Mouse (Mus musculus) left cerebral cortex, postnatal 14 days (tissue): ENCODE results near the gene Trim41. TPM values are rescaled to one million over a fixed set of nuclear protein-coding genes. Genes with fewer than 3 reads are reported as not detected.

ENCODE experiments used
- DNase-seq, 2 experiments: peaks; one replicate each; pipeline ENCODE4 v3.0.0; 2021 to 2022; ENCODE audit warnings: low spot score in 2 of 2, mixed read lengths in 1 of 2
- intact Hi-C: fragments of 180-260 bp; cut with DNase I; formaldehyde crosslinking; loops from one replicate; pipeline ENCODE4 v1.15.1; 2025
- total RNA-seq, 2 experiments: library from RNA; stranded (reverse); gene quantifications; 2 replicates each; pipeline ENCODE4 v1.2.3; 2021

The Trim41 gene
- total RNA-seq, 2 experiments from 2014 or later, result 52.0 to 56.4 TPM

DNA sequence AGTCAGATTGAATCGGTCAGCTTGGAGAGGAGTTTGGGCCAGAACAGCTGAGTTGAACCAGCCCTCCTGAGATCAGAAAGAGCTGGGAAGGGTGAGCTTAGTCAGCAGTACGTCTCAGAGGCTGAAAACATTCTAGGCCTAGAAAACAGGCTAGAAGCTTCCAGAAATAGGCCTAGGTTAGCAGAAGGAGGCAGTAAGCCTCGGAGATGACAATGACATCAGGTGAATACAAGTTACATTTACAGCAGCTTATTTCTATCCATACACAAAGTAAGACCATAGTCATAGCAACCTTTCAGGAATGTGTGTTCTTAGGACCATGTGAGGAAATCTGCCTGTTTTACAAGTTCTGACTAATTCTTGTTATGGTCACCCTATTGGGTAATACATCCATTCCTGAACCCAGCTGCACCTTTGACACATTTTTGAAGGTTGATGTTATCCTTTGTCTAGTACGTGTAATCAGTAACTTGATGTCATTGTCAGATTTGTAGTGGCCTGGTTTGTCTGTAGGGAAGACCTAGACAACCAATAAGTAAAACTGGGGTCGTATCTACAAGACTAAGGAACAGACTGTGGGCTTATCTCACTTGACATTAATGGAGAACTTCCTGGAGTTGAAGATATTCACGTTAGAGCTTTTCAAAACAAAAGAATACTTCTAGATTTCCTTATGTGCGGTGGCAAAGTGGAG, 2.6 kb upstream of the Trim41 start:
- DNase-seq, result no peak
- intact Hi-C loops, result loop anchor here (2.0 to 10.0 kb wide), 4 partner anchors 15 to 425 kb away; partner anchors contain the start of genes Mgat1 and Zfp62

GRCm38 (mm10) chr11:48818346-48818745, 1.2 kb upstream of the Trim41 start:
- peak; percentile 86 to 94 for DNase-seq
- intact Hi-C loops, result loop anchor here (2.0 to 10.0 kb wide), 4 partner anchors 16 to 426 kb away; partner anchors contain the start of genes Mgat1 and Zfp62

GRCm38 (mm10) chr11:48817794-48818193, 641 bp upstream of the Trim41 start:
- DNase-seq, result no peak
- intact Hi-C loops, result loop anchor here (2.0 to 10.0 kb wide), 4 partner anchors 17 to 427 kb away; partner anchors contain the start of genes Mgat1 and Zfp62

- peak; percentile 45 to 69 for DNase-seq
These were observed 822 bp downstream of the Trim41 start for GRCm38 (mm10) chr11:48816281-48816781.

GRCm38 (mm10) chr11:48815851-48816250, 1.3 kb downstream of the Trim41 start:
- no peak for DNase-seq
- intact Hi-C loops, result loop anchor here (10.0 kb wide), 2 partner anchors 389 to 429 kb away; partner anchors contain the start of genes Mgat1 and Zfp62

More at GRCm38 (mm10) chr11:48816281-48816781, 822 bp downstream of the Trim41 start:
- intact Hi-C loops, result loop anchor here (10.0 kb wide), 2 partner anchors 388 to 428 kb away; partner anchors contain the start of genes Mgat1 and Zfp62

GRCm38 (mm10) chr11:48813782-48814181, 3.4 kb downstream of the Trim41 start:
- intact Hi-C loops, result loop anchor here (10.0 kb wide), 2 partner anchors 391 to 431 kb away; partner anchors contain the start of genes Mgat1 and Zfp62
- DNase-seq, result no peak

DNA sequence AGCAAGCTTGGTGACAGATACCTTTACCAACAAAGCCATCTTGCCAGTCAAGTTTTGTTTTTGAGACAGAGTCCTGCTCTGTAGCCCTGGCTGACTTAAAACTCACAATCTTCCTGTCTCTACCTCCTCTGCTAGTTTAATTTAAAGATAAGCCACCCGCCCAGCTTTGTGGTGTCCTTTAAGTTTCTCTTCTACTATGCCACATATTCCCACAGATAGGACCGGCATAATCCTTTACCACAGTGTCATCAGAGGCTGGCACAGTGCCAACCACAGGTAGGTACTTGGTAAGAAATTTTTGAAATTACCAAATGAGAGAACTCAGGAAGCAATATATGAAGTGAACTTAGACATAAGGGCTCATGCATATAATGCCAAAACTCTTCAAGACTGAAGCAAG, 7.0 kb downstream of the Trim41 start:
- intact Hi-C loops, result loop anchor here (10.0 kb wide), 2 partner anchors 395 to 435 kb away; partner anchors contain the start of genes Mgat1 and Zfp62
- no peak for DNase-seq

GRCm38 (mm10) chr11:48809434-48809830, 7.7 kb downstream of the Trim41 start:
- no peak for DNase-seq
- intact Hi-C loops, result no loop called here

DNA sequence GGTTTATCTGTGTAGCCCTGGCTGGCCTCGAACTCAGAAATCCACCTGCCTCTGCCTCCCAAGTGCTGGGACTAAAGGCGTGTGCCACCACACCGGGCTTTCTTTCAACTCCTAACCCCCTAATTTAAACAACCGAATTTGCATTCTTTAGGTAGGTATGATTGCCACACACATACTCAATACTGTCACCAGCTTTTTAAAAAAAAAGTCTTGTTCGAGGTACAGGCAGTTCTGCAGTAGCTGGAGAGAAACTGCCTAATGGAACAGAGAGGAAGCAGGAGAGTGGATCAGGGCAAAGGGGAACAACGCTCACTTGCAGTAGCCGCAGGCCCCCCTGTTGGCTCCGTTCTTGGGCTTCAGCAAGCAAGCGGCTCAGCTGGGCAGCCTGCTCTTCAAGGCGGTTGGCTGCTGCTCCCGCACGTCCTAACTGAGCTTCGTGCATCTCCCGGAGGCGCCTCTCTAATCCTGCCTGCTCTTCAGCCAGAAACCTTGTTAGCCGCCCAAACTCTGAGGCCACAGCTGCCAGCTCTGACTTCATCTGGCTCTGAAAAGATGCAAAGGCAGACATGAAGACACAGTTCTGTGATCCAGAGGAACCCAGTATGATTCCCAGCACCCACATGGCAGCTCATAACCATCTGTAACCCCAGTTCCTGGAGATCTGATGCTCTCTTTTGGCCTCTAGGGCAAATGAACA, 8.3 kb downstream of the Trim41 start:
- intact Hi-C loops, result no loop called here
- DNase-seq, result no peak

DNA sequence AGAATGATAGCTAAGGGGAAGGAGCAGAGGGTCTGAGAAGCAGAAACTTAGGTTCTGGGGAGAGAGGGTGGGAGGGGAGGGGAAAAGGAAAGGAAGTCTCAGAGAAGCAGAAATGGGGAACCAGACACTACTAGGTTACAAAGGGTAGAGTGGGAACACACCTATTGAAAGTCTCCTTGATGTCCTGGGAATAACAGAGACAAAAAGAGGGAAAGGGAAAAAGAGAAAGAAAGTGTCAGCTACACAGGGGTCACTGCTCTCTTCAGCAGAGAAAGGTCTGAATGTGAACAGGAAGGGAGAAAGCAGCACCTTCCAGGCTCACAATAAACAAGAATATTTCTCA, 8.9 kb downstream of the Trim41 start:
- DNase-seq, result no peak
- intact Hi-C loops, result no loop called here

DNA sequence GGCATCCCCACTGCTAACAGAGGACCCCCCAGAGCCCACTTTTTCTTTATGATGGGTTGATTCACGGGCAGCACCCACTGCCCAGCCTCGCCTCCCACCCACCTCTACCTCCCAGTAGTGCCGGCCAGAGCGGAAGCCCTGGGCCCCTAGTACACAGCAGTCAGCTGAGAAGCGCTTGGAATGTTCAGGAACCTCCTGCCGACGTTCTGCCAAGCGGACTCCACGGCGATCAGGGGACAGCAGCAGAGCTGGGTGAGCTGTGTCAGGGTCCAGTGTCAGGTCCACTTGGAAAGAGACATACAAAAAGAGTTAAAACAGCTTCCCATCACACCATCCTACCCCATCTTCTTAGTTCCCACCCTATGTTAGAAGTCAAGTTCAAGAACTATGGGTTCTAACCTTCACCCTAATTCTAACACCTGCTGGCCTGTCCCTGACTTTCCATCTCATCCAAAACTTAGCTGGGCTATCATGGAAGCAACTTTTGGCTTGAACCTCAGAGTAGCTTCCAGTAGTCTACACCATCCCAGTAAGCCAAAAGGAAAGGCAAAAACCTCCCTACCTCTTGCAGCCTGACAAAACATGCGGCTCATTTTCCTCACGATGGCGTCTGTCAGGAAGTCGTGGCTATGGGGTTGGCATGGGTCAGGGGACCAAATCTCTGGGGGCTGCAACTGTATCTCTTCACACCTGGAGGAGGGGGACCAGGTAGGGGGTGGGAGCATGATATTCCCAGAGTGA, 9.4 kb downstream of the Trim41 start:
- intact Hi-C loops, result no loop called here
- DNase-seq, result no peak

GRCm38 (mm10) chr11:48806856-48807562, 10.1 kb downstream of the Trim41 start:
- intact Hi-C loops, result no loop called here

GRCm38 (mm10) chr11:48804922-48805321, 12.2 kb downstream of the Trim41 start:
- DNase-seq, result no peak
- intact Hi-C loops, result no loop called here

More at GRCm38 (mm10) chr11:48806856-48807562, 10.1 kb downstream of the Trim41 start:
- peak in 1 of 2 experiments; percentile 50 for DNase-seq

GRCm38 (mm10) chr11:48803988-48804387, 13.2 kb downstream of the Trim41 start:
- no peak for DNase-seq
- intact Hi-C loops, result no loop called here

DNA sequence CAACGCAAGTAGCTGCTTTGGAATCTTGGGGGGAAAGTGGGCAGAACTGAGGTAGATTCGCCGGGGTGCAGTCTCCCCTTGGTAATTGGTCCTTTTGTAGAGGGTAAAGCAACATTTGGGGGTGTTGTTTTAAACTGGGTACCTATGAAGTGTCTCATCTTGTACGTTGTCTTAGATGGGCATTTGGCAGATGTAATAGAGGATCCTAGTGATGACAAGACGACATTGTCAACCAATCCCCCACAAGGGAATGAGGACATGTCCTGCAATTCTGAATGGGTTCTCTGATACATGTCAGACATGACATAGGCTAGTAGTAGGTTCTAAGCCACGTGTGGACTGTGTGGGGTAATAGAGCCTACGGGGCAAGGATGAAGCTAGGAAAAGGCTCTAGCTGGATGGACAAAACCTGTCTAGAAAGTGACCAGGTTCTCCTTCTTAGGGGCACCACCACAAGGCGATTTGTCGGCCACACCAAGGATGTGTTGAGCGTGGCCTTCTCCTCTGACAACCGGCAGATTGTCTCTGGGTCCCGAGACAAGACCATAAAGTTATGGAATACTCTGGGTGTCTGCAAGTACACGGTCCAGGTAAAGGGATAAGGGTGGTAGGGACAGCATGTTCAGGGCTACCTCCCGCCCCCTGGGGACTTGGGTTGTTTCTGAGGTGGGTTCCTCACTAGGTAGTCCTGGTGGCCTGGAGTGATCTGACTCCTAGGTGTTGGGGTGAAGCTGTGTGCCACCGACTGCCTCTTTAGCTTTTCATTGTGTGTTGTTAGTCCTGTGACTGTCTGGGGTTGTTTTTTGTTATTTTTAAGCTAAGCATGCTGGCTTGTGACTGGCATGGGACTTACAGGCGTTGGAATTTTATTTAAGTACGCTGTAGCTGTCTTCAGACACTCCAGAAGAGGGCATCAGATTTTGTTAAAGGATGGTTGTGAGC, 15.1 kb downstream of the Trim41 start:
- intact Hi-C loops, result no loop called here
- no peak for DNase-seq

GRCm38 (mm10) chr11:48799921-48800701, 17.0 kb downstream of the Trim41 start, which contains the start of gene Rack1:
Rack1 (plus strand) TSS chr11:48800332.
- intact Hi-C loops, result no loop called here
- peak; percentile 88 to 89 for DNase-seq
